Mouse (Mus musculus) forebrain, embryonic 16.5 days (tissue): ENCODE results near the gene Ap2a2. TPM values are rescaled to one million over a fixed set of nuclear protein-coding genes. Genes with fewer than 3 reads are reported as not detected.

Experiments used
- ATAC-seq: fragments of 200-750 bp; cut with Nextera tagmentation; 2 replicates; pipeline ENCODE4 v1.8.0; 2017; ENCODE audit warnings: mild to moderate bottlenecking, moderate library complexity
- H3K27ac ChIP-seq: fragments of 300-500 bp; sonication (generic); 2 replicates; pipeline ENCODE4 v1.5.1; 2014; ENCODE audit warnings: low read length, control low read depth
- H3K27me3 ChIP-seq: fragments of 300-500 bp; sonication (generic); replicated peaks from 2 replicates; pipeline ENCODE4 v1.6.1; 2014; ENCODE audit warnings: low read length; ENCODE audit not compliant: control insufficient read depth, insufficient read depth
- H3K36me3 ChIP-seq: fragments of 300-500 bp; sonication (generic); 2 replicates; pipeline ENCODE4 v1.6.1; 2014; ENCODE audit not compliant: control insufficient read depth, insufficient read depth
- H3K4me1 ChIP-seq: fragments of 300-500 bp; sonication (generic); replicated peaks from 2 replicates; pipeline ENCODE4 v1.6.1; 2014; ENCODE audit warnings: low read length; ENCODE audit not compliant: control insufficient read depth, insufficient read depth
- H3K4me2 ChIP-seq: fragments of 300-500 bp; sonication (generic); 2 replicates; pipeline ENCODE4 v1.6.1; 2014; ENCODE audit warnings: mild to moderate bottlenecking, low read length, control low read depth
- H3K4me3 ChIP-seq: fragments of 300-500 bp; sonication (generic); replicated peaks from 2 replicates; pipeline ENCODE4 v1.5.1; 2014; ENCODE audit warnings: mild to moderate bottlenecking, low read length, control low read depth
- H3K9ac ChIP-seq: fragments of 300-500 bp; sonication (generic); replicated peaks from 2 replicates; pipeline ENCODE4 v1.6.1; 2014; ENCODE audit warnings: low read depth, low read length, control low read depth
- H3K9me3 ChIP-seq: fragments of 300-500 bp; sonication (generic); 2 replicates; pipeline ENCODE4 v1.6.1; 2016; ENCODE audit warnings: low read length; ENCODE audit not compliant: control insufficient read depth
- WGBS: fragments of 180-500 bp; shearing (Covaris S2); extraction: QIAGEN DNeasy Blood & Tissue Kit; methylation state at CpG from one replicate; pipeline ENCODE4 v1.1.7; 2014; 5-methylcytosine and 5-hydroxymethylcytosine counted together
- polyA plus RNA-seq: library from polyadenylated mRNA; unstranded; fragments of >200 nt; fragmentation: Nextera tagmentation; extraction: Ambion mirVana; gene quantifications from 2 replicates; pipeline ENCODE4 v1.2.1, GENCODE M21; 2015

Gene Ap2a2
- polyA plus RNA-seq, 1 experiment from 2014 or later, result 123 TPM

DNA sequence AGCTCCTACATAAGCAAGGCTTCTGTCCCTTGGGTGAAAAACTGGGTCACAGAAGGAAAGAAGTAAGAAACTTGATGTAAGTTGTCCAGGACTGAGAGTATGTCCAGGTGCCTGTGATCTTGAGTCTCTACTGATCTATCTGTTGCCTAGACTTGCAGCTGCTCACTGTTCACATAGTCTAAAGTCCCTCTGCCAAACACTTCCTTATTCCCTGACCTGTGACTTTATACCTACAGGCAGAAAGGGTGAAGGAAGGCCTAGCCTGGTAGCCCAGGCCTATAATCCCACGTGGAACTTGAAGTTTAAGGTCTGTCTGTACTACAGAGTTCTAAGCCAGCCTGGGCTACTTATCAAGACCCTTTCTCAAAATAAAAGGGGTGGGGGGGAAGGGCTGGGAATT, 26.4 kb upstream of the Ap2a2 start:
- no peaks in the 10 kb centered on the region for H3K36me3 ChIP-seq
- no peak overlapping the region for H3K9ac ChIP-seq
- peaks cover 17% of the 10 kb centered on the region for H3K4me1 ChIP-seq
- no peak overlapping the region for H3K4me3 ChIP-seq
- H3K4me2 ChIP-seq, result no peak overlapping the region
- WGBS, result 64% methylated on average over 1 of the region's 1 CpGs
- H3K27me3 ChIP-seq, result no peaks in the 10 kb centered on the region
- H3K9me3 ChIP-seq, result no peaks in the 10 kb centered on the region
- no peak overlapping the region for H3K27ac ChIP-seq
- ATAC-seq, result no peak

DNA sequence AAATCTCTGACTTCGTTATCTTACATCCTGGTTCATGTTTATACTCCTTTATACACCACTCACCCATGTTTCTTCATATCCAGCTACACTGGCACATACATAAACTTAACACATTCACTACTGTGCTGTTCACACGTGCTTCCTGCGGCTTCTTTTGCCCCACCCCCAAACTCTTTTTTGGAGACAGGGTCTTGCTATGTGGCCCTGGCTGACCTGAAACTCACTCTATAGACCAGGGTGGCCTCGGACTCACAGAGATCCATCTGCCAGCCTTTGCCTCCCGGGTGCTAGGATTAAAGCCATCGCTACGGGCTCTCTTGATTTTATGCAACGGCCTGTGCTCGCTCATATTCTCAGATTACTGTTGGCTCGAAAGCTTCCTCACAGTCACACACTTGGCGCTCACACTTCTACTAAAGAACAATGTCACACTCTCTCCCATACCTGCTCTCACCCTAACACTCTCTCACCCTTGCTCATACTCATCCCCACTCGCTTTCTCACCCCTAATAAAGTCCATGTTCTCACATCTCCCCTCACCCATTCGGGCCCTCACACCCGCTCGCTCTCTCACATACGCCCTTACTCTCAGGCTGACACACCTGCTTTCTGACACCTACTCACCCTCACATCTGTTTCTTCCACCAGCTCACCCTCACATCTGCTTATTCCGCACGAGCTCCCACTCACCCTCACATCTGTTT, 23.0 kb upstream of the Ap2a2 start:
- no peaks in the 10 kb centered on the region for H3K27me3 ChIP-seq
- peak overlapping the region; percentile 96 for H3K4me2 ChIP-seq
- H3K9ac ChIP-seq, result peak overlapping the region; percentile 78
- H3K9me3 ChIP-seq, result no peaks in the 10 kb centered on the region
- H3K36me3 ChIP-seq, result no peaks in the 10 kb centered on the region
- peak; percentile 29 for ATAC-seq
- peak overlapping the region; percentile 78 for H3K27ac ChIP-seq
- peaks cover 22% of the 10 kb centered on the region for H3K4me1 ChIP-seq
- 19% methylated on average over 18 of the region's 18 CpGs for WGBS
- H3K4me3 ChIP-seq, result peak overlapping the region; percentile 80

DNA sequence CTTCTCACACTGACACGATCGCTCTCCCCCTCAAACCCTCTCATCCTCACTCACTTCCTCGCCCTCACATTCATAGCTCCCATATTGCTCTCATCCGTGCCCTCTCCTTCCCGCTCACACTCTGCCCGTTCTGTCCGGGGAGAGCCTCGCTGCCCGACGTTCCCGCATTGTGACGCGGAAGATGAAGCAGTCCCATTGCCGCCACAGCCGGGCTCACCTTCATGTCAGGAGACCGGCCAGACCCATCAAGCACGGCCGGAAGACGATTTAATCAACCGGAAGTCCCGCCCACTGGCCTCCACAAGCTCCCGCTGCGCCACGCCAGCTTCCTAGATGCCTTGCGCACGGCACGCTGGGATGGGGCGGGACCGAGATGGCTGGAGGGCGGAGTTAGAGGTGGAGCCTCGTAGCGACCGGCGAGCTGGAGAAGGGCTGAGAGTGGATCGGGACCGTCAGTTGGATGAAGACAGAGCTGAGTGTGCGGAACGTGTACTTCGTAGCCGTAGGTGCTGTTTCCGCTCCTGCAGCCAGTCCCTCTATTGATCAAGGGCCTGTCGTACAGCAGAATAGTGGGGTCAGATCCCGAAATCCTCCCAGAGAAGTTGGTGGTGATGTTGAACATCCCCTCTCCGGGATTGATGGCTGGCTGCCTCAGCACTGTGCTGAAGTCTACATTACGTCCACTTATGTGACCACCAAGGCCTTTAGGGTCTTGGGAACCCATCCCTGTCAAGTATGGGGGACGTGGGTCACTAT, 22.2 kb upstream of the Ap2a2 start, which contains the start of gene Chid1:
Chid1 (minus strand) TSS at position 302 of the 756 bp plus-strand sequence.
- H3K4me3 ChIP-seq, result peak within 1 kb of the TSS; percentile 80
- no peaks in the 10 kb centered on the region for H3K36me3 ChIP-seq
- peaks cover 22% of the 10 kb centered on the region for H3K4me1 ChIP-seq
- WGBS, result under 1% methylated on average over 46 of the region's 46 CpGs
- peak within 1 kb of the TSS; percentile 96 for H3K4me2 ChIP-seq
- ATAC-seq, result peak; percentile 98
- H3K27ac ChIP-seq, result peak within 1 kb of the TSS; percentile 78
- H3K27me3 ChIP-seq, result no peaks in the 10 kb centered on the region
- peak within 1 kb of the TSS; percentile 78 for H3K9ac ChIP-seq
- H3K9me3 ChIP-seq, result no peaks in the 10 kb centered on the region

DNA sequence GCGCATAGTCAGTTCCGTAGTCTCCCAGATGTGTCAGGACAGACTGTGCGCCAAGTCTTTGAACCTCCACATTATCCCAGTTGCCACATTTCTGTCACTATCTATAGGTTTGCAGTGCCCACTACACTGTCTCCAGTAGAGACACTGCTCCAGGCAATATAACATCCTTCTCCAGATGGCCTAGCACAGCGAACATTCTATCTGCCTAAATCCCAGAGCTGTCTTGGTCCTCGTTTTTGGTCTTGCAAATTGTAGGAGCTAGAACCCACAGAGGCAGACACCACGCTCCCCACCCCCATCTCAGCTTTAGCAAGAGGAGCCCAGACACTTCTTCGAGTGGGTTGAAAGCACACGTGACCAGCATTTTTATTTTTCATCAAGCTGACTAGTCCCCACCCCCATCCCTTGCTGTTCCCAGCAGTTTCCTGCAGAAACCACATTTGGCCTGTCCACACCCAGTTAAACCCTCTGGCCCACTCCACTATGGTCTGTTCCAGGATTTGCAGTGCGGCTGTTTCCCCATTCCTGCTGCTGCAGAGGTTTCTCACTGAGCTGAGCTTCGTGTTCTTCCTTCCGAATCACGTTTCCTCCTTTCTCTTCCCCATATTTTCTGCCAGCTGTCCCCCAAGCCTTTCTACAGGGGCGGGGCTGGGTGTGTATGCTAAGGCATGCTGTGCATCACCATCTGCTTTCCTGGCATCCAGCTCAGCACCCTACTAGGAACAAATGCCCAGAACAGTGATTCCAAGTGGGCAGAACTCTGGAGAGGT, 21.5 kb upstream of the Ap2a2 start:
- H3K36me3 ChIP-seq, result no peaks in the 10 kb centered on the region
- H3K4me2 ChIP-seq, result peak overlapping the region; percentile 96
- H3K27me3 ChIP-seq, result no peaks in the 10 kb centered on the region
- H3K4me1 ChIP-seq, result peaks cover 22% of the 10 kb centered on the region
- peak overlapping the region; percentile 78 for H3K9ac ChIP-seq
- peak overlapping the region; percentile 80 for H3K4me3 ChIP-seq
- no peaks in the 10 kb centered on the region for H3K9me3 ChIP-seq
- WGBS, result 53% methylated on average over 13 of the region's 13 CpGs
- peak; percentile 21; the same call in 1 of the 2 replicates for ATAC-seq
- peak overlapping the region; percentile 36 for H3K27ac ChIP-seq

DNA sequence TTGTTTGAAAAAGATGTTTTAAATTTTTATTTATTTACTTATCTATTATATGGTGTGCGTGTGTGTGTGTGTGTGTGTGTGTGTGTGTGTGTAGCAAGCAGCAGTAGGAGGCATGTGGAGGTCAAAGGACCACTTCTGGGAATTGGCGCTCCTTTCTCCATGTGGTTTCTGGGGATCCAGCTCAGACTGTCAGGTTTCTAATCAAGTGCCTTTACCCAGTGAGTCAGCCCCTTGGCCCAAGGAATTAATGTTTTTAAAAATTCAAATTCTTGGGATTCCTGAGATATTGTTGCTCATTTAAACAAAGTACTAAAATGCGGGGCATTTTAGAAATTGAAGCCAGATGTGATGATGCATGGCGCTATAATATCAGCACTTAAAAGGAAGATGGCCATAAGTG, 20.3 kb upstream of the Ap2a2 start:
- Histone ChIP-seq H3K36me3 (no peaks in the 10 kb centered on the region), H3K9ac (no peak overlapping the region), H3K4me1 (peaks cover 22% of the 10 kb centered on the region), H3K27me3 (no peaks in the 10 kb centered on the region), H3K27ac (no peak overlapping the region), H3K4me2 (no peak overlapping the region), H3K4me3 (no peak overlapping the region), H3K9me3 (no peaks in the 10 kb centered on the region)
- ATAC-seq, result no peak
- 85% methylated on average over 4 of the region's 4 CpGs for WGBS

DNA sequence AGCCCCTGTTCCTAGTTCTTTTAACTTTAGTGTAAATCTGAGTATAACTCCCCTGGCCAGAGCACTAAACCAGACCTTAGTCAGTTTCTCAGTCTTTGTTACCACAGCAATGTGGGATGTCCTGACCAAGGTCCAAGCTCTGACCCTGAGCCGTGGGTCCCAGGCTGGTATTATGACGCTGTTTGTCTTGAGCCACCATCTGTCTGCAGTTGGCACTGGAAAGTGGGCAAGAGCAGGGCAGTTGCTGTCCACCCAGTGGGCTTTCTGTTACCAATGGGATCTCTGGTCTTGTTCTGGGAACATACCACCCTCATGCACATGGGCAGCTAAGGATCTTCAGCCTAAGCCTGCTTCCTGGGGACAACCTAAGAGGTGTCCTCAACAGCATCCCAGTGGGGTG, 19.4 kb upstream of the Ap2a2 start:
- H3K9ac ChIP-seq, result no peak overlapping the region
- no peak overlapping the region for H3K27ac ChIP-seq
- no peaks in the 10 kb centered on the region for H3K36me3 ChIP-seq
- no peaks in the 10 kb centered on the region for H3K9me3 ChIP-seq
- H3K4me2 ChIP-seq, result no peak overlapping the region
- no peak overlapping the region for H3K4me3 ChIP-seq
- ATAC-seq, result no peak
- peaks cover 22% of the 10 kb centered on the region for H3K4me1 ChIP-seq
- H3K27me3 ChIP-seq, result no peaks in the 10 kb centered on the region
- WGBS, result 90% methylated on average over 2 of the region's 2 CpGs

DNA sequence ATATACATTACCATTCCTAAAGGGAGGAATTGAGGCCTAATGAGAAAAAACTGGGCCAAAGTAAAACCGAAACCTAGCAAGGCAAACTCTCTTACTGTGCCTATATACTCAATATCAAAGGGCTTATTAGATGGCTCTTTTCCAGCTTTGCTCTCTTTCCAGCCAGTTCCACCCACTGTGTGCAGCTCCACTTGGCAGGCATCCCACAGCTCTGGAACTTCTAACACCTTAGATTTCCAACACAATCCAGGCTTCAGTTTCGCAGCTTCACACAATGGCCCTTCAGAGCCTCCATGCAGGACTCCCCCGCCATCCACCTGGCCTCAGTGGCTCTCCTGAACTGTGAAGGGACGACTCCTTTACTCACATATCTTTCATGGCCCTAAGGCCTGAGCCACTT, 17.3 kb upstream of the Ap2a2 start:
- WGBS, result 52% methylated on average over 4 of the region's 4 CpGs
- Histone ChIP-seq H3K9ac (no peak overlapping the region), H3K36me3 (no peaks in the 10 kb centered on the region), H3K4me2 (no peak overlapping the region), H3K4me3 (no peak overlapping the region), H3K4me1 (peaks cover 12% of the 10 kb centered on the region), H3K9me3 (no peaks in the 10 kb centered on the region), H3K27ac (no peak overlapping the region), H3K27me3 (no peaks in the 10 kb centered on the region)
- no peak for ATAC-seq

DNA sequence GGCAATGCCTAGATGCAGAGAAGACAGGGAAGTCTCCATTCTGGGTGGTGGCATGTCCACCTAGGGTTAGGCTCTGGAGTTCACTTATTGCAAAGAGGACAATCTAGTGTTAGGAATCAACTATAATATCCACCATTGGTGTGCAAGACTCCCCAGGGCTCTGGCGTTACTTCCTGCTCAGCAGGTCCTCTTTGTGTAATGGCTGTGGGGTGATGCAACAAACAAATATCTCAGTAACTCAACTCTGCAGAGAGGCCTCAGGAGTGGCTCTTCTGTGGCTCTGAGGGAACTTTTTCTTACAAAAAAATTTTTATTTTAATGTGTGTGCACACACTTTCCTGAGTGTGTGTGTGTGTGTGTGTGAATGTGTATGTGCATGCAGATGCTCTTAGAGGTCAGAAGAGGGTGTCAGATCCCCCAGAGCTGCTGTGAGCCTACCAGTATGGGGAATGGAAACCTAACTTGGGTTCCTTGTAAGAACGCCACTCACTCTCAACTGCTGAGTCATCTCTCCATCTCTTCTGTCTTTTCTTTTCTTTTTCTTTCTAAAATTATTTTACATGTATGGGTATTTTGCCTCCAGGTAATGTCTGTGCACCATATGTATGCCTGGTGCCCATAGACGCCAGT, 12.4 kb upstream of the Ap2a2 start:
- Histone ChIP-seq H3K4me1 (no peaks in the 10 kb centered on the region), H3K27me3 (no peaks in the 10 kb centered on the region), H3K4me3 (no peak overlapping the region), H3K36me3 (no peaks in the 10 kb centered on the region), H3K4me2 (no peak overlapping the region), H3K9me3 (no peaks in the 10 kb centered on the region), H3K27ac (no peak overlapping the region), H3K9ac (no peak overlapping the region)
- WGBS, result 87% methylated on average over 3 of the region's 3 CpGs
- ATAC-seq, result no peak

DNA sequence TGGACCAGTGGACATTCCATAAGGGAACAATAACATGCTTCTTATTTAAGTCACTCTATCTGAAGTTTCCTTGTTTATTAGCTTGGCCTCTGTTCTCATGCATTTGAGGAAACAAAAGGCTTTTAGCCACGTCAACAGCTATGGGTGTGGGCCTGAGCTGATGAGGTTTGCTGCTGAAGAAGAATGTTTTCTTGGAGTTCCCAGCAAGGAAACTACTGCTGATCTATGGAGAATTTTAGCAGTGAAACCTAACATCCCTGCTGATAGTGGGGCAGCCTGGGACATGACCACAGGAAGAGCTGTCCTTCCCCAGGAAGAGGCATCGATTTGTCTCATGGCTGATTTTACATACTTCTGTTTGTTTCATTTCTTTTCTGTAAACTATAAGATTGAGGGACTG, 11.5 kb upstream of the Ap2a2 start:
- Histone ChIP-seq H3K9ac (no peak overlapping the region), H3K4me3 (no peak overlapping the region), H3K36me3 (no peaks in the 10 kb centered on the region), H3K9me3 (no peaks in the 10 kb centered on the region), H3K27ac (no peak overlapping the region), H3K27me3 (no peaks in the 10 kb centered on the region), H3K4me1 (no peaks in the 10 kb centered on the region), H3K4me2 (no peak overlapping the region)
- ATAC-seq, result no peak
- 86% methylated on average over 2 of the region's 2 CpGs for WGBS
